Mouse (Mus musculus) embryonic fibroblast, embryonic 13.5 days (primary cell): Measurements from ENCODE around the gene Tpx2. TPM values are rescaled to one million over a fixed set of nuclear protein-coding genes. Genes with fewer than 3 reads are reported as not detected.
A peak's percentile ranks its signal among the peaks of the same experiment; 100 is the strongest.

ENCODE experiments used
- H3K27ac ChIP-seq: 2 replicates; pipeline ENCODE4 v1.5.1; 2012; ENCODE audit warnings: low read length, control low read depth, inconsistent platforms; ENCODE audit not compliant: insufficient read depth
- H3K4me1 ChIP-seq: 2 replicates; pipeline ENCODE4 v1.6.1; 2011; ENCODE audit warnings: low read length; ENCODE audit not compliant: control insufficient read depth, insufficient read depth
- H3K4me3 ChIP-seq: 2 replicates; pipeline ENCODE4 v1.5.1; 2011; ENCODE audit warnings: mild to moderate bottlenecking, control low read depth, low read length; ENCODE audit not compliant: insufficient read depth
- CTCF ChIP-seq: IDR thresholded peaks from 2 replicates; pipeline ENCODE4 v1.5.1; 2011; ENCODE audit warnings: mild to moderate bottlenecking, control low read depth, low read length, moderate library complexity, borderline replicate concordance; ENCODE audit not compliant: insufficient read depth
- POLR2A ChIP-seq: IDR thresholded peaks from 2 replicates; pipeline ENCODE4 v1.6.1; 2011; ENCODE audit warnings: low read depth, mild to moderate bottlenecking, control low read depth, low read length, moderate library complexity
- polyA plus RNA-seq: library from polyadenylated mRNA; stranded (reverse); fragments of >200 nt; gene quantifications from 2 replicates; pipeline ENCODE4 v1.2.4, GENCODE M21; 2011; ENCODE audit warnings: low read depth; ENCODE audit not compliant: missing spikeins, insufficient read length

The Tpx2 gene
- polyA plus RNA-seq, 1 experiment = 82.9 TPM

DNA sequence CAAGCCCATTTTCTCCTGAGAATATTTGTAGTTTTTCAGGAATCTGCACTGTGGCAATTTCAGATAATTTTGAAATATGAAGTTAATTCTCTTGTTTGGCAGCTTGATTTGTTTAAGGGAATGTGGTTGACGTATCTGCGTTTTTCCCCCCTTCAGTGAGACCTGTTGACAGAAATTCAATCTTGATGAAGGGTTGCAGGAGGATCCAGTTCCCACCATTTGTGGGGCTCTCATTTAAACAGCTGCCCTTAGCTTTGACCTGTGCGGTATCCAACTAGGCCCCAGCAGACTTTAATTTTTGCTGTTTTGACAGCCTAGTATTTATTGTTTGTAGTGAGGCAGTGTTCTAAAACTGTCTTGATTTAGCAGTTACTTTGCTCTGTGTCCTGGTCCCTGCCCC is 11.7 kb downstream of the Tpx2 start:
- H3K27ac ChIP-seq = peak overlapping the region; percentile 66
- H3K4me3 ChIP-seq = no peak overlapping the region
- TF ChIP-seq POLR2A = no peak
- TF ChIP-seq CTCF = no peak
- peaks cover 7% of the 10 kb centered on the region; the same call in 1 of the 2 replicates for H3K4me1 ChIP-seq

- peak overlapping the region; percentile 86 for H3K27ac ChIP-seq
- H3K4me1 ChIP-seq = peaks cover 7% of the 10 kb centered on the region; the same call in 1 of the 2 replicates
- no peak overlapping the region for H3K4me3 ChIP-seq
- no peak for TF ChIP-seq POLR2A
- no peak for TF ChIP-seq CTCF
Measured at GRCm38 (mm10) chr2:152861891-152862290, 14.1 kb downstream of the Tpx2 start.

- TF ChIP-seq CTCF = no peak
- no peak for TF ChIP-seq POLR2A
- H3K4me3 ChIP-seq = no peak overlapping the region
- peak overlapping the region; percentile 86 for H3K27ac ChIP-seq
- peaks cover 7% of the 10 kb centered on the region; the same call in 1 of the 2 replicates for H3K4me1 ChIP-seq
Measured at GRCm38 (mm10) chr2:152862638-152863037, 14.9 kb downstream of the Tpx2 start.

DNA sequence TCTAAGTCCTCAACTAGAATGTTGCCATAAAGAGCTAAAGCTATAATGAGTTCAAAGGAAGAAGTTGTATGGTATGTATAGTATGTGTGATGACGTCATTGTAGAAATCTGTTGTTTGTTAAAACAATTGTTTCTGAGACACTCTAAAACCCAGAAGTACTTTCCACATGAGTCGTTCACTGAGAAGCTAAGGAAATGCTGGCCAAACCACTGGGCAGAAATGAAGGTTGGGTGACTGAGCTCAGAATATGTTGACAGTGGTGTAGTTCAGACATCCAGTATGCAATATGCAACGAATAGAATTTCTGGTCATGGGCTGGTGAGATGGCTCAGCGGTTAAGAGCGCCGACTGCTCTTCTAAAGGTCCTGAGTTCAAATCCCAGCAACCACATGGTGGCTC is 15.6 kb downstream of the Tpx2 start:
- Histone ChIP-seq H3K4me1 (peaks cover 7% of the 10 kb centered on the region; the same call in 1 of the 2 replicates), H3K27ac (peak overlapping the region; percentile 10; the same call in 1 of the 2 replicates), H3K4me3 (no peak overlapping the region)
- no peak for TF ChIP-seq POLR2A
- TF ChIP-seq CTCF = no peak

DNA sequence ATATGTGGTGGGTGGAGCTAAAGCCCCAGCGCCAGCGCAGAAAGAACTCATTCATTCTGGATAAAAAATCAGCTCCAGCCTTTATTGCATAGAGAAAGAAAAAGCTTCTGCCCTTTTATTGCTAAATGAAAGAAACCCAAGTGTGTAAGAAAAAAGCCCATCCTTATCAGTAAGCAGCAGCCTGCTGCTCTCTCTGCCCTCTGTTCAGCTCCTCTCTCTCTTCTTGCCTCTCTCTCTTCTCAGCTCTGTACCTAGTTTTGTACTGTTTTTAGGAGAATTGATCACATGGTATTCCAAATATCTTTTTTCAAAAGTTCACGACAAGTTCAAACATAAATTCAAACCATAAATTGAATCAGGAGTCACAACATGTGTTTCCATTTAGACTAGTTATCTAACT is 30.5 kb downstream of the Tpx2 start:
- no peak for TF ChIP-seq CTCF
- TF ChIP-seq POLR2A = no peak
- no peaks in the 10 kb centered on the region for H3K4me1 ChIP-seq
- no peak overlapping the region for H3K4me3 ChIP-seq
- no peak overlapping the region for H3K27ac ChIP-seq

GRCm38 (mm10) chr2:152880898-152881297 is 33.1 kb downstream of the Tpx2 start:
- Histone ChIP-seq H3K4me3 (no peak overlapping the region), H3K4me1 (no peaks in the 10 kb centered on the region), H3K27ac (no peak overlapping the region)
- TF ChIP-seq CTCF (no peak), POLR2A (no peak)

- H3K27ac ChIP-seq = no peak overlapping the region
- TF ChIP-seq POLR2A (no peak), CTCF (no peak)
- H3K4me1 ChIP-seq = peaks cover 3% of the 10 kb centered on the region; the same call in 1 of the 2 replicates
- no peak overlapping the region for H3K4me3 ChIP-seq
Measured at GRCm38 (mm10) chr2:152884101-152884645, 36.4 kb downstream of the Tpx2 start.

GRCm38 (mm10) chr2:152887230-152887629 is 39.5 kb downstream of the Tpx2 start:
- no peak overlapping the region for H3K4me3 ChIP-seq
- H3K4me1 ChIP-seq = peaks cover 3% of the 10 kb centered on the region; the same call in 1 of the 2 replicates
- TF ChIP-seq POLR2A (no peak), CTCF (no peak)
- no peak overlapping the region for H3K27ac ChIP-seq

DNA sequence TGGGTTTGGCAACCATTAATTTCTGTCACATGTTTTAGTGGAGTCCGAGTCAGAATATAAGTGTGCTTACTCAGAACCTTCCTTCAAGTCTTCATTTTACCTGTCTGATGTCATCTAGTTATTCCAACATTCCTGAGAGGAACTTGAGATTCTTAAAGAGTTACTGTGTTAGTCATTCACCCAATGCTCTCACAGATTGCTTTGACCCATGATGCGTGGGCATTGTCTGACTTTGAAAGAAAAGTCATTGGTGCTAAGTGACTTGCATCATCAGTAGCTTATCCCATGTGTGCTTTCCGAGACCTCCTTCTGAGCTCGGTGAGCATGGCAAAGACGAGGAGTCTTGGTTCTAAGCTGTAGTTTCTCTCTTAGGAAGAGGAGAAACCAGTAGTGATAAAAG is 41.0 kb downstream of the Tpx2 start:
- Histone ChIP-seq H3K4me1 (peaks cover 3% of the 10 kb centered on the region; the same call in 1 of the 2 replicates), H3K4me3 (no peak overlapping the region), H3K27ac (peak overlapping the region; percentile 58; the same call in 1 of the 2 replicates)
- TF ChIP-seq POLR2A (no peak), CTCF (no peak)

- no peaks in the 10 kb centered on the region for H3K4me1 ChIP-seq
- no peak overlapping the region for H3K4me3 ChIP-seq
- no peak overlapping the region for H3K27ac ChIP-seq
- TF ChIP-seq POLR2A = no peak
- TF ChIP-seq CTCF = no peak
Measured at GRCm38 (mm10) chr2:152895834-152896233, 48.1 kb downstream of the Tpx2 start.
